Mouse (Mus musculus) midbrain, embryonic 12.5 days (tissue): ENCODE results near the gene Asb8. TPM values are rescaled to one million over a fixed set of nuclear protein-coding genes. Genes with fewer than 3 reads are reported as not detected.

ENCODE experiments used
- ATAC-seq: fragments of 200-750 bp; cut with Nextera tagmentation; 2 replicates; pipeline ENCODE4 v1.8.0; 2017; ENCODE audit warnings: low read depth, moderate TSS enrichment, moderate library complexity; ENCODE audit not compliant: low FRiP score
- H3K27ac ChIP-seq: fragments of 300-500 bp; sonication (generic); replicated peaks from 2 replicates; pipeline ENCODE4 v1.5.1; 2016; ENCODE audit warnings: mild to moderate bottlenecking
- H3K27me3 ChIP-seq: fragments of 300-500 bp; sonication (generic); 2 replicates; pipeline ENCODE4 v1.6.1; 2016; ENCODE audit warnings: mild to moderate bottlenecking
- H3K36me3 ChIP-seq: fragments of 300-500 bp; sonication (generic); 2 replicates; pipeline ENCODE4 v1.6.1; 2016
- H3K4me1 ChIP-seq: fragments of 300-500 bp; sonication (generic); 2 replicates; pipeline ENCODE4 v1.6.1; 2016
- H3K4me2 ChIP-seq: fragments of 300-500 bp; sonication (generic); replicated peaks from 2 replicates; pipeline ENCODE4 v1.6.1; 2016; ENCODE audit warnings: mild to moderate bottlenecking, moderate library complexity
- H3K4me3 ChIP-seq: fragments of 300-500 bp; sonication (generic); 2 replicates; pipeline ENCODE4 v1.5.1; 2016; ENCODE audit warnings: mild to moderate bottlenecking
- H3K9ac ChIP-seq: fragments of 300-500 bp; sonication (generic); replicated peaks from 2 replicates; pipeline ENCODE4 v1.6.1; 2016; ENCODE audit warnings: mild to moderate bottlenecking, moderate library complexity
- H3K9me3 ChIP-seq: fragments of 300-500 bp; sonication (generic); 2 replicates; pipeline ENCODE4 v1.6.1; 2016; ENCODE audit warnings: mild to moderate bottlenecking
- WGBS: fragments of 180-500 bp; shearing (Covaris S2); methylation state at CpG from one replicate; pipeline ENCODE4 v1.1.7; 2016; 5-methylcytosine and 5-hydroxymethylcytosine counted together
- polyA plus RNA-seq: library from polyadenylated mRNA; unstranded; fragments of >200 nt; fragmentation: Nextera tagmentation; extraction: Ambion mirVana; gene quantifications from 2 replicates; pipeline ENCODE4 v1.2.1, GENCODE M21; 2016

Gene Asb8
- polyA plus RNA-seq, 1 experiment from 2014 or later: 45.0 TPM

DNA sequence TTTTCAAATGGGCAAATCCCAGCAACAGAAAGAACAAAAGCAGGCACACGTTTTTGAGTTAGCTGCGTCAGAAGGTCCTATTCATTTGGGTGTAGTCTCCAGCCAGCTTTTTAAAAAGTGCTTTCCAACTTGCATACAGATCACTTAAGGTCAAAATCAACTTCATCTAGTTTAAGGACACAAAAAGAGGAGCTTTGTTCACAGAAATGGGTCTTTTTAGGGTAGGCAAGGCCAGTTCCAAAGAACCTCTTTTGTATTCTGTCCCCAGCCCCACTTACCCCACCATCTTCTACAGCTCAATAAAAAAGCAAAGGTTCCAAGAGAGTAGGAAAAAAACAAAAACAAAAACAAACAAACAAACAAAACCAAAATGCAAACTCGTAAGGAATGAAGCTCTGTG lies 30.8 kb downstream of the Asb8 start:
- Histone ChIP-seq H3K9me3 (no peaks in the 10 kb centered on the region; the same call in 1 of the 2 replicates), H3K36me3 (peaks cover 91% of the 10 kb centered on the region), H3K27me3 (no peaks in the 10 kb centered on the region), H3K27ac (no peak overlapping the region), H3K9ac (no peak overlapping the region), H3K4me1 (no peaks in the 10 kb centered on the region), H3K4me2 (no peak overlapping the region), H3K4me3 (no peak overlapping the region)
- no peak for ATAC-seq
- WGBS: 75% methylated on average over 3 of the region's 3 CpGs

DNA sequence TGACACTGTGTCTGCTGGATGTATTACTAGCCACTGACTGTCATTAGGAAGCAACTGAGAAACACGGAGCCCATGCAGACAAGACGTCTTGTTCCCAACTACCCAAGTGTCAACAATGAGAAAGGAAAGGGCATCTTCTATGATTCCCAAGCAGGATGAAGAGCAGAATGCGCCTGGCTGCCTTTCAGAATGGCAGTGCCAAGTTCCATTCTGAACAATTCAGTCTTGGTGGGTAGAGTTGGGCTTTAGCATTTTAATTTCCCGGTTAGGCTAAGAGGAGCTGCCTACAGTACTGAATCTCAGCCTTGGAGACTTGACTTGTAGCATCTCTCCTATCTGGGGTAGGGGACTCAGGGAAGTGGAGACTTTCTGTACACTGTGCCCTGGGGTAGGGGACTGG lies 31.4 kb downstream of the Asb8 start:
- Histone ChIP-seq H3K36me3 (peaks cover 94% of the 10 kb centered on the region), H3K4me3 (no peak overlapping the region), H3K27me3 (no peaks in the 10 kb centered on the region), H3K4me1 (no peaks in the 10 kb centered on the region), H3K9ac (no peak overlapping the region), H3K9me3 (no peaks in the 10 kb centered on the region; the same call in 1 of the 2 replicates), H3K27ac (no peak overlapping the region), H3K4me2 (no peak overlapping the region)
- WGBS: 96% methylated on average over 4 of the region's 4 CpGs
- no peak for ATAC-seq

DNA sequence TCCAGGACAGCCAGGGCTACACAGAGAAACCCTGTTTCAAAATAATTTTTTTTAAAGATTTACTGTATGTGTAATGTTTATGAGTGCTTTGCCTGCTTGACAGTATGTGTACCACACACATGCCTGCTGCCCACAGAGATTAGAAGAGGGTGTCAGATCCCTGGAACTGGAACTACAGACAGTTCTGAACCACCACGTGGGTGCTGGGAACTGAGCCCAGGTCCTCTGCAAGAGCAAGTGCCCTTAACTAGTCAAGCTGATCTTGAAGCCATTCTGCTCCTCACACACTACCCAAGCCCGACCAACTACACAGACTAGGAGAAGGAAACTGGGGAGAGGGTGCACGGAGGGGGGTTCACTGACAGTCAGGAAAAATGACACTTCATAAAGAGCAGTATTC lies 32.0 kb downstream of the Asb8 start:
- 88% methylated on average over 3 of the region's 3 CpGs for WGBS
- H3K4me3 ChIP-seq: no peak overlapping the region
- no peak for ATAC-seq
- peaks cover 92% of the 10 kb centered on the region for H3K36me3 ChIP-seq
- H3K4me2 ChIP-seq: no peak overlapping the region
- no peak overlapping the region for H3K9ac ChIP-seq
- no peaks in the 10 kb centered on the region for H3K27me3 ChIP-seq
- H3K9me3 ChIP-seq: no peaks in the 10 kb centered on the region; the same call in 1 of the 2 replicates
- H3K27ac ChIP-seq: no peak overlapping the region
- no peaks in the 10 kb centered on the region for H3K4me1 ChIP-seq

DNA sequence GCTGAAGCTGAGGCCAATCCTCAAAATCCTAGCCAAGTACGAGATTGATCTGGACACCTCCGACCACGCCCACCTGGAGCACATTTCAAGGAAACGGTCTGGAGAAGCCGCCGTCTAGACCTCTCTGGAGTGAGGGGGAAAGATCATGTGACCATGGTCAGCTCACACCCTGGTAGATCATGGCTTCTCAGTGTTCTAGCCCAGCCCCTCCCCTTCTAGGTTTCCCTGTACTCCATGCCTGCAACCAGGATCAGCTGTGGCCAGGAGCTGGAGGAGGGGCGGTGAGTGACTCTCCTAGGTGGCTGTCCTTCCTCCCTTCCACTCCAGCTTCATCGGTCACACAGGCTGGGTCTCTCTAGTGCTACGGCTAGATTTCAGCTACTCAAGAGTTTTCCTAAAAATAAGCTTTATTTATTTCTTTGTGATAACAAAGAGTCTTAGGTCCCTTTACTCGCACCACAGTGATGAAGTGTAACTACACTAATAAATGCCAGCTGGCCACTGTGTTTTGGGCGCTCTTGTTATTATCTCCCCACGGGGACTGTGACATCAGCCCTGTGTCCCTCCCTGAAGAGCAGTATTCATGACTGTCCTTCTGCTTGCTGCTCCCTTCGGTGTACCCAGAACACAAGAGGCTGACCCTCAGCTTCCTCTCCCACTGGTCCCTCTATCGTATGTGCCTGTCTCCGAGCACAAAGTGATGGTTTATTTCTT lies 33.3 kb downstream of the Asb8 start:
- Histone ChIP-seq H3K9ac (no peak overlapping the region), H3K4me3 (no peak overlapping the region), H3K36me3 (peaks cover 90% of the 10 kb centered on the region), H3K9me3 (no peaks in the 10 kb centered on the region; the same call in 1 of the 2 replicates), H3K4me2 (no peak overlapping the region), H3K27ac (no peak overlapping the region), H3K4me1 (no peaks in the 10 kb centered on the region), H3K27me3 (no peaks in the 10 kb centered on the region)
- 91% methylated on average over 15 of the region's 15 CpGs for WGBS
- no peak for ATAC-seq

DNA sequence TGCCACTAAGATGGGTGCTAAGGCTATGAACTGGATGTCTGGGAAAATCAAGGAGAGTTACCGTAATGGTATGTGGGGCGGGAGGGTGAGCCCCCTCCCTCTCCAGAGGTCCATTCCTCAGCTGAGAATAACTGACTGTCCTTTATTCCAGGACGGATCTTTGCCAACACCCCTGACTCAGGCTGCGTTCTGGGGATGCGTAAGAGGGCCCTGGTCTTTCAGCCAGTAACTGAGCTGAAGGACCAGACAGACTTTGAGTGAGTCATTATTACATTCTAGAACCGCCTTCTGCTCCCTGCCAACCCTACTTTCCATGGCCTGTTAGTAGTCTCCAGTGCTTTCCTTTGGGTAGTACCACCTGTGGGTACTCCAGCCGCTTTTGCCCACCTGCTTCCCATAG lies 34.0 kb downstream of the Asb8 start:
- ATAC-seq: no peak
- H3K4me1 ChIP-seq: no peaks in the 10 kb centered on the region

DNA sequence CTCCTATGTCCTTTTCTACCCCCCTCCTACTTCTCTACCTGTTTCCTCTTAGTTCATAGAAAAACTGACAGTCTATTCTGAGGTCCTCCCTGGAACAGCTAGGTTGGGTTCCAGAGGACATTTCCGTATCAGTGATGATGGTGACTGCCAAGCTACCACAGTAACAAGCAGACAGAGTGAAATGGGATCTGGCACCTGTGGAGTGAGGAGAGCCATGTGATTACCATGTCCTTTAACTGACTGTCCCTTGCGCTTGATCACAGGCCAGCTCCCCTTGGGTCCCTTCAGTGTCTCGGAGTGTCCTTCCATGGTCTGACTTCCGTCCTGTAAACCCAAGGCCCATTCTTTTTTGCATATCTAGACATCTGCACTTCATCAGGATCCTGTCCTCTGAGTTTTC lies 34.4 kb downstream of the Asb8 start:
- WGBS: 95% methylated on average over 4 of the region's 4 CpGs
- no peak overlapping the region for H3K4me3 ChIP-seq
- no peak for ATAC-seq
- H3K9ac ChIP-seq: no peak overlapping the region
- H3K27ac ChIP-seq: no peak overlapping the region
- H3K9me3 ChIP-seq: no peaks in the 10 kb centered on the region; the same call in 1 of the 2 replicates
- no peaks in the 10 kb centered on the region for H3K4me1 ChIP-seq
- H3K27me3 ChIP-seq: no peaks in the 10 kb centered on the region
- peaks cover 88% of the 10 kb centered on the region for H3K36me3 ChIP-seq
- H3K4me2 ChIP-seq: no peak overlapping the region

More for the DNA sequence above, 34.0 kb downstream of the Asb8 start:
- Histone ChIP-seq H3K4me2 (no peak overlapping the region), H3K9me3 (no peaks in the 10 kb centered on the region; the same call in 1 of the 2 replicates), H3K27ac (no peak overlapping the region), H3K36me3 (peaks cover 88% of the 10 kb centered on the region), H3K9ac (no peak overlapping the region), H3K27me3 (no peaks in the 10 kb centered on the region), H3K4me3 (no peak overlapping the region)
- 96% methylated on average over 7 of the region's 7 CpGs for WGBS

DNA sequence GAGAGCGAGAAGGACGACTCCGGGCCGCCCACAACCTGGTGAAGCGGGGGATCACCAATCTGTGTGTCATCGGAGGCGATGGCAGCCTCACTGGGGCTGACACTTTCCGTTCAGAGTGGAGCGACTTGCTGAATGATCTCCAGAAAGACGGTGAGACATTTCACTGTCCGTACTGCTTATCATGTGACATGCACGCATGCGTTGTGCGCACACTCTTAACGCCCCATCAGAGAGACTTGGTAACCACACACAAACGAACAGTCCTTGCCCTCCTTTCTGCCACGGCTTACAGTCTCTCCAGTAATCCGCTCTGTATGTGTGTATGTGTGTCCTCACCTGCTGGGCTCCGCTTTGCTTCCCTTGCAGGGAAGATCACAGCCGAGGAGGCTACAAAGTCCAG lies 44.6 kb downstream of the Asb8 start:
- H3K27me3 ChIP-seq: no peaks in the 10 kb centered on the region
- WGBS: 92% methylated on average over 20 of the region's 20 CpGs
- H3K4me1 ChIP-seq: no peaks in the 10 kb centered on the region
- H3K4me3 ChIP-seq: no peak overlapping the region
- no peak for ATAC-seq
- no peak overlapping the region for H3K4me2 ChIP-seq
- H3K36me3 ChIP-seq: peaks cover 70% of the 10 kb centered on the region
- H3K9me3 ChIP-seq: no peaks in the 10 kb centered on the region
- H3K27ac ChIP-seq: no peak overlapping the region
- no peak overlapping the region for H3K9ac ChIP-seq

DNA sequence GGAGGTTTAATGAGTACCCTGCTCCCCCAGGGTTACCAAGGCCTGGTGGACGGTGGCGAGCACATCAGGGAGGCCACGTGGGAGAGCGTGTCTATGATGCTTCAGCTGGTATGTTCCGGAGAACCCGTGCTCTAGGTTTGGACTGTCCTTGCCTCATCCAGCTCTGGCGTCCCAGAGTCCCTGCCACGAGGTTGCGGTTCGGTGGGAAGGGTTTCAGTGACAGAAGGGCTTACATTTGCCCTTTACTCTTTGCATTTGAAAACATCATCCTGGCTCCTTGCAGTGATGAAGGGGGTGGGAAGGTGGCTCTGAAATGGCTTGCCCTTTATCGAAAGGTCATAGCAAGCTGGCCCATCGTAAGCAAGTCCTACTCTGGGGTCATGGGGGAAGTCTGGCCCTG lies 46.1 kb downstream of the Asb8 start:
- Histone ChIP-seq H3K27me3 (no peaks in the 10 kb centered on the region), H3K36me3 (peaks cover 79% of the 10 kb centered on the region), H3K4me2 (no peak overlapping the region), H3K9ac (no peak overlapping the region), H3K27ac (no peak overlapping the region), H3K4me1 (no peaks in the 10 kb centered on the region), H3K9me3 (no peaks in the 10 kb centered on the region), H3K4me3 (no peak overlapping the region)
- WGBS: 90% methylated on average over 12 of the region's 12 CpGs
- no peak for ATAC-seq

DNA sequence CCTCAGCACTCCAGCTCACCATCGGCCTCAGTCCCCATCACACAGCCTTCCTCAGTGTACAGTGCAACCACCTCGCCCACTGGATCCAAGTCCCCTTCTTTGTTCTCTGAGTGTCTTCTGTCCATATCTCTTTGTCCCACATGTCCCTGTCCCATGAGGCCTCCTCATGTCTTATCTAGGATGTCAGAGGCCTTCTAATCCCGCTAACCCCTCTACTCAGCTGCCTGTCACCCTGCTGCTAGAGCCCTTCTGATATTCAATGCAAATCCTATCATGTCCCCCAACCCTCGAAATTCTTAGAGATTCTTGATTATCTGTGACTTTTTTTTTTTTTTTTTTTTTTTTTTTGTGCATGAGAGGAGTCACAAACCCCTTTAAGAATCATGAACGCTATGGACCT lies 49.1 kb downstream of the Asb8 start:
- H3K9me3 ChIP-seq: no peaks in the 10 kb centered on the region
- H3K27ac ChIP-seq: no peak overlapping the region
- H3K27me3 ChIP-seq: no peaks in the 10 kb centered on the region
- 75% methylated on average over 5 of the region's 5 CpGs for WGBS
- H3K4me1 ChIP-seq: no peaks in the 10 kb centered on the region
- no peak overlapping the region for H3K9ac ChIP-seq
- H3K36me3 ChIP-seq: peaks cover 62% of the 10 kb centered on the region
- H3K4me2 ChIP-seq: no peak overlapping the region
- H3K4me3 ChIP-seq: no peak overlapping the region
- ATAC-seq: no peak

DNA sequence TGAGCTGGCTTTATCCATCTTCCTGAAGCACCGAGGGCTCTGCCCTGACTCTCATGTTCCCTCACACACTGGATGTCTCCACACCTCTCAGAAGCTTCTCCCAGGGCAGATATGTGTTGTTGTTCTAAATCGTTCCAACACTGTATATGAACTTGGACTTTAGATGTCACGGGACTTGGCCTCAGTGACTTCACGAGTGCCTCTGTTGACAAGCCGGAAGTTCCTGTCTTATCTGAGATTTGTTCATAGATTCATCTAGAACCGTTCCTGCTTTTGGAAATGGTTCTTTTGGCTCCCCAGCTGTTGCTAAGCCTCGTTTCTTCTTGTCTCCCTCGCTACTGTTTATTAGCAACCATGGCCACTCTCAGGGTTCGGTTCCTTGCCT lies 49.7 kb downstream of the Asb8 start:
- H3K27me3 ChIP-seq: no peaks in the 10 kb centered on the region
- H3K27ac ChIP-seq: no peak overlapping the region
- ATAC-seq: no peak
- no peaks in the 10 kb centered on the region for H3K9me3 ChIP-seq
- H3K4me2 ChIP-seq: no peak overlapping the region
- no peak overlapping the region for H3K9ac ChIP-seq
- peaks cover 56% of the 10 kb centered on the region for H3K36me3 ChIP-seq
- 90% methylated on average over 9 of the region's 9 CpGs for WGBS
- H3K4me3 ChIP-seq: no peak overlapping the region
- H3K4me1 ChIP-seq: no peaks in the 10 kb centered on the region

DNA sequence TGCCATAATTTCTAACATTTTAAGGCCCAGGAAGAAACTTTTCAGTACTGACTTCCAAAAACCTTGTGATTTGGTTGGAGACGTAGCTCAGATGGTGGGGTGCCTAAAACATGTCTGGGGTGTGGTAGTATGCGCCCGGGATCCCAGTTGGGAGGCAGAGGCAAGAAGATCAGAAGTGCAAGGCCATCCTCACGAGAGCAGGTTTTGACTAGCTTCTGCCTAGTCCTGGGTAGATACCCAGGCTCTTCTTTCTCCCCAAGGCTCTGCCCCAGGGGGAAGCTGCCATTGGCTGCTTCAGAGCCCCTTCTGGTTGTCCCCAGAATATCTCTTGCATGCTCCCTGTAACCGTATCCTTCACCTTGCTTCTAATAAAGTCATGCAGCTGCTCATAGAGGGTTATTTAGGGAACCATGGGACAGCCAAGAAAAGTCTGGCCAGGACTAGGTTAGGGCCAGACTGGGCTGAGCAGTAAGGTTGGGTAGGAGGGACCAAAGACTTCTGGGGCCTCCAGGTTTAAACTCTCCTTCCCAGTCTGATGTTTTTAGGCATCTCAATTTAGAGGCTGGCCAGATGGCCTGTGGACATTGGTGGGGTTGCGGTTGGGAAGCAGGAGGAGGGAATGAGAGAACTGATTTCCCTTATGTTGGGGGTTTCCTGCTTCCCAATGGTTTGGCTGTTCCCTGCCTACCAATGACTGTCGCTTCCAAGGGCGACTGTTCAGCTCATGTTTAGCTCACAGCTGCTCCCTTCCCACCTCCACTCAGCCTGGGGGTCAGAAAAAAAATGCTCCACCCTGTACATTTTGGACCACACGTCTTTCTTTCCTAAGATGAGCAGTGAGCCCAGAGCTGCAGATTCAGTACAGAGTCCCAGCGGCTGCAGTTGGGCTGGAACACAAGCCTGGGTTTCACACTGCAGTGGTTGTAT lies 50.3 kb downstream of the Asb8 start:
- Histone ChIP-seq H3K27ac (no peak overlapping the region), H3K27me3 (no peaks in the 10 kb centered on the region), H3K4me2 (no peak overlapping the region), H3K9ac (no peak overlapping the region), H3K36me3 (peaks cover 50% of the 10 kb centered on the region), H3K4me3 (no peak overlapping the region), H3K9me3 (no peaks in the 10 kb centered on the region), H3K4me1 (peaks cover 3% of the 10 kb centered on the region; the same call in 1 of the 2 replicates)
- 93% methylated on average over 10 of the region's 10 CpGs for WGBS
- ATAC-seq: no peak

DNA sequence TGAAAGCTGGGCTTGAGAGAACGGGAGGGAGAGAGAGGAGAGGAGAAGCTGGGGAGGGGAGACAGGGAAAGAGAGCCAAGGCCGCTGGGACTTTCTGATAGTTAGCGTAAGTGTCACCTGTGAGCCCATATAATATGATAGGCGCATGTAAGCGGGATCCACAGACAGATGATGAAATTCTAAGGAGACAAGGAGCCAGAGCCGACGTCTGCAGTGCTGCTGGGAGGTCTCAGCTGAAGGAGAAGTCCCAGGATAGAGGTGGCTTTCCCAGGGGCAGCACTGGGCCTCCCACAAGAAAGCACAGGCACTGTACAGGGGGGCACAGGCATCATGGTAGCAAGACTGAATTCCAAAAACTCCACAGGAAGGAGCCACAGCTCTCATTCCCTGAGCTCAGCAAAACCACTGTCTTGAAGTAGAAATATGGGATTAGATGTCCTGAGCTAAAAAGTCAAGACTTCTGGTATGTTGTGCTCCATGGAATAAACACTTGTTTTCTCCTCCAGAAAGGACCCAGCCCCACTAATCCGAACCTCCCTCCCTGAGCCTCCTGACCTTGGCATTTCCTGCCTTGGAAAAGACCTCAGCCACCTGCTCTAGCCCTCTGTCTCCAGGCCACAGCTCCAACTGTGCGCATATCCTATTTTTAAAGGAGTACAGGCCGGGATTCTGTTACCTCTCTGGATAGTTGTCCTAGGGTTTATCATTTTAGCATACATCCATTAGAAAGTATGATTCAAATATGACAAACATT lies 51.1 kb downstream of the Asb8 start:
- Histone ChIP-seq H3K36me3 (peaks cover 50% of the 10 kb centered on the region), H3K9ac (no peak overlapping the region), H3K4me3 (no peak overlapping the region), H3K27ac (no peak overlapping the region), H3K4me2 (no peak overlapping the region), H3K9me3 (no peaks in the 10 kb centered on the region), H3K4me1 (peaks cover 9% of the 10 kb centered on the region), H3K27me3 (no peaks in the 10 kb centered on the region)
- ATAC-seq: no peak
- 86% methylated on average over 10 of the region's 10 CpGs for WGBS
